Mouse (Mus musculus) heart, postnatal 14 days (tissue): ENCODE data around the gene Samm50. TPM values are rescaled to one million over a fixed set of nuclear protein-coding genes. Genes with fewer than 3 reads are reported as not detected.

Experiments
- DNase-seq, 2 experiments: peaks; one replicate each; pipeline ENCODE4 v3.0.0; 2021 to 2022
- intact Hi-C: fragments of 180-260 bp; cut with DNase I; formaldehyde crosslinking; loops from one replicate; pipeline ENCODE4 v1.15.1; 2025
- microRNA-seq, 2 experiments: library from miRNA; unstranded; fragments of <30 nt; microRNA quantifications; one replicate each; pipeline ENCODE4 v1.2.0; 2021 to 2022
- total RNA-seq, 2 experiments: library from RNA; stranded (reverse); gene quantifications; 2 replicates each; pipeline ENCODE4 v1.2.3; 2021

Gene Samm50
- total RNA-seq, 2 experiments from 2014 or later = 265 to 269 TPM

GRCm38 (mm10) chr15:84265141-84265540, 73.1 kb downstream of the Samm50 start:
- intact Hi-C loops = no loop called here

DNA sequence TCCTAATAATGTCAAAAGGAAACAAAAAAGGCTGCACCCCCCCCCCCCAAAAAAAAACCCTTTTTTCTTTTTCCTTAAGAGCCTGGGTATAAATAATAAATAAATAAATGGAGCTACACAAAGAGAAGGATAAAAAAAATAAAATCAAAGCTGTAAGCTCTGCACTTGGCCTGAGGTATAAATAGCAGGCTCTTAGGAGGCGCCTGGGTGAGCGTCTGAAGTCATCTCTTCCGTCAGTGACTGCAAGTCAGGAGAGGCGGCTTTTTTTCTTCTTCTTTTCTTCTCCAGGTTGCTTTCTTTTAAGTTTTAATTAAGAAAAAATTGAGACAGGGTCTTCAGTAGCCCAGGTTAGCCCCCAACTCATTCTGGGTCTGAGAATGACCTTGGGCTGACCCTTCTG, 74.2 kb downstream of the Samm50 start:
- DNase-seq = no peak

More at GRCm38 (mm10) chr15:84265141-84265540, 73.1 kb downstream of the Samm50 start:
- no peak for DNase-seq

More for the DNA sequence above, 74.2 kb downstream of the Samm50 start:
- intact Hi-C loops = no loop called here

Small RNA genes within 50 kb of the gene (microRNA-seq; reads per million reads assigned to microRNA genes)
- gene Mir6392 = 0.54 to 1.1 reads per million in 2 experiments

Other genes starting within 250 kb of the Samm50 start
- gene Efcab6, start 126.9 kb upstream of the Samm50 start, total RNA-seq = not detected
- under 1 TPM; 0.14 to 0.17 TPM for gene Sult4a1, start 86.5 kb upstream of the Samm50 start, total RNA-seq
- gene Pnpla5, start 69.1 kb upstream of the Samm50 start, total RNA-seq = not detected
- gene Pnpla3, start 24.4 kb upstream of the Samm50 start, total RNA-seq = 10 to 100 TPM in 1 of 2 experiments, 1 to 10 TPM in 1; 8.2 to 10.4 TPM
- 100 to 1,000 TPM; 149 to 151 TPM for gene Parvb, start 39.8 kb downstream of the Samm50 start, total RNA-seq
- 1 to 10 TPM; 2.1 to 5.2 TPM for gene Parvg, start 131.8 kb downstream of the Samm50 start, total RNA-seq